Mouse (Mus musculus) stomach, embryonic 16.5 days (tissue): ENCODE measurements at regions not wholly inside any gene's neighbourhood (a gene's known extent, or its start where the extent isn't known, plus 50 kb on each side); places are given as distances from the start of the nearest gene placed in this dataset.

Experiments
- ATAC-seq: fragments of 200-750 bp; cut with Nextera tagmentation; 2 replicates; pipeline ENCODE4 v1.8.0; 2017; ENCODE audit warnings: moderate number of reproducible peaks, moderate TSS enrichment; ENCODE audit not compliant: insufficient read depth, low FRiP score
- H3K27ac ChIP-seq: fragments of 300-500 bp; sonication (generic); 2 replicates; pipeline ENCODE4 v1.5.1; 2014; ENCODE audit warnings: low read length
- H3K27me3 ChIP-seq: fragments of 300-500 bp; sonication (generic); 2 replicates; pipeline ENCODE4 v1.6.1; 2014; ENCODE audit warnings: low read length, control low read depth, mixed read lengths; ENCODE audit not compliant: control insufficient read depth, insufficient read depth
- H3K36me3 ChIP-seq: fragments of 300-500 bp; sonication (generic); 2 replicates; pipeline ENCODE4 v1.6.1; 2014; ENCODE audit warnings: low read length; ENCODE audit not compliant: control insufficient read depth, insufficient read depth
- H3K4me1 ChIP-seq: fragments of 300-500 bp; sonication (generic); 2 replicates; pipeline ENCODE4 v1.6.1; 2014; ENCODE audit warnings: low read length, control low read depth, mixed read lengths; ENCODE audit not compliant: control insufficient read depth, insufficient read depth
- H3K4me2 ChIP-seq: fragments of 300-500 bp; sonication (generic); 2 replicates; pipeline ENCODE4 v1.6.1; 2014; ENCODE audit warnings: low read depth, low read length, mixed read lengths
- H3K4me3 ChIP-seq: fragments of 300-500 bp; sonication (generic); replicated peaks from 2 replicates; pipeline ENCODE4 v1.5.1; 2014; ENCODE audit warnings: mild to moderate bottlenecking, low read length
- H3K9ac ChIP-seq: fragments of 300-500 bp; sonication (generic); 2 replicates; pipeline ENCODE4 v1.6.1; 2014; ENCODE audit warnings: low read length
- H3K9me3 ChIP-seq: fragments of 300-500 bp; sonication (generic); replicated peaks from 2 replicates; pipeline ENCODE4 v1.6.1; 2016; ENCODE audit warnings: low read length, control low read depth; ENCODE audit not compliant: control insufficient read depth
- WGBS: fragments of 180-500 bp; shearing (Covaris S2); extraction: QIAGEN DNeasy Blood & Tissue Kit; methylation state at CpG from one replicate; pipeline ENCODE4 v1.1.7; 2014; 5-methylcytosine and 5-hydroxymethylcytosine counted together

GRCm38 (mm10) chr9:57325962-57326361, 63.5 kb upstream of the 1700017B05Rik start:
- ATAC-seq, result no peak
- no peak overlapping the region for H3K27ac ChIP-seq
- no peaks in the 10 kb centered on the region for H3K9me3 ChIP-seq
- H3K36me3 ChIP-seq, result no peaks in the 10 kb centered on the region
- H3K27me3 ChIP-seq, result no peaks in the 10 kb centered on the region
- H3K4me1 ChIP-seq, result no peaks in the 10 kb centered on the region
- no peak overlapping the region for H3K9ac ChIP-seq
- no peak overlapping the region for H3K4me2 ChIP-seq
- H3K4me3 ChIP-seq, result no peak overlapping the region

- no peaks in the 10 kb centered on the region for H3K9me3 ChIP-seq
- no peaks in the 10 kb centered on the region for H3K27me3 ChIP-seq
- WGBS, result 67% methylated on average over 2 of the region's 2 CpGs
- H3K4me3 ChIP-seq, result no peak overlapping the region
- H3K4me2 ChIP-seq, result no peak overlapping the region
- ATAC-seq, result no peak
- no peaks in the 10 kb centered on the region for H3K4me1 ChIP-seq
- no peaks in the 10 kb centered on the region for H3K36me3 ChIP-seq
- no peak overlapping the region for H3K9ac ChIP-seq
- no peak overlapping the region for H3K27ac ChIP-seq
These were observed 56.6 kb upstream of the 1700017B05Rik start for GRCm38 (mm10) chr9:57319009-57319408.

DNA sequence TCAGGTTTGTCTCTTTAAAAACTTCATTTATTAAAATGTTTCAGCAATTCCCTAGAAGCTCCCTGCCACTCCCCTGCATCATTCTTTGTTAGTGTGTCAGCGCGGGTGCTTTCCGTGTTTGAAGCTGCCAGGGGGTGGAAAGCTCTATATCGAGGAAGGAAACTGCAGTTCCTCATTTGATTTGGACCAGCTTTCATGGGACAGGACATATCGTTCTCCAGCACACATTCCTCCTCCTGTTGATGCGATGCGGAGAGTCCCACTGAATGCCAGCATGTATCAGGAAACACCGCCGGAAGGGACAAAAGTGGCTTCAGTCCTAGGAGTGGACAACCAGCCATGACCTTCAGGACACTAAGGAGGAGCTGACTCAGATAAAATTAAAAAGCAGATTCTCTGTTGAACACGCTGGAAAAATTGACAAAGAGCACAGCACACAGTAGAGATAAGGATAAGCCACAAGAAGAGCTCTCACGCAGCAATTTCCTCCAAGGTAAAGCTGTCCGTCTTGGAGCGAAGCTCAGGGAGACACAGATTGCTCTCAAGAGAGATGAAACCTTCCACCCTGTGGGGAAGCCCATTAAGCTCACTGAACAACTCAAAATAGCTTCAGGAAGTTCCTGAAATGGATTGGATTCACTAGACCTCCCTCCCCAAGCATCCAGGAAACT, 55.3 kb upstream of the 1700017B05Rik start:
- Histone ChIP-seq H3K27ac (no peak overlapping the region), H3K9me3 (no peaks in the 10 kb centered on the region), H3K36me3 (no peaks in the 10 kb centered on the region), H3K4me1 (no peaks in the 10 kb centered on the region), H3K9ac (no peak overlapping the region), H3K27me3 (no peaks in the 10 kb centered on the region), H3K4me2 (no peak overlapping the region), H3K4me3 (no peak overlapping the region)
- no peak for ATAC-seq
- 68% methylated on average over 13 of the region's 13 CpGs for whole genome bisulfite sequencing

GRCm38 (mm10) chr9:57315032-57315660, 52.7 kb upstream of the 1700017B05Rik start:
- WGBS, result 68% methylated on average over 7 of the region's 7 CpGs
- Histone ChIP-seq H3K4me3 (no peak overlapping the region), H3K4me2 (no peak overlapping the region), H3K27me3 (no peaks in the 10 kb centered on the region), H3K9ac (no peak overlapping the region), H3K4me1 (no peaks in the 10 kb centered on the region), H3K27ac (no peak overlapping the region), H3K36me3 (no peaks in the 10 kb centered on the region), H3K9me3 (no peaks in the 10 kb centered on the region)
- ATAC-seq, result no peak

- Histone ChIP-seq H3K4me3 (no peak overlapping the region), H3K4me2 (no peak overlapping the region), H3K27me3 (no peaks in the 10 kb centered on the region), H3K36me3 (no peaks in the 10 kb centered on the region), H3K4me1 (no peaks in the 10 kb centered on the region), H3K27ac (no peak overlapping the region), H3K9me3 (no peaks in the 10 kb centered on the region), H3K9ac (no peak overlapping the region)
- WGBS, result 43% methylated on average over 5 of the region's 5 CpGs
- peak; percentile 44; the same call in 1 of the 2 replicates for ATAC-seq
These were observed 51.5 kb upstream of the 1700017B05Rik start for GRCm38 (mm10) chr9:57313876-57314275.

DNA sequence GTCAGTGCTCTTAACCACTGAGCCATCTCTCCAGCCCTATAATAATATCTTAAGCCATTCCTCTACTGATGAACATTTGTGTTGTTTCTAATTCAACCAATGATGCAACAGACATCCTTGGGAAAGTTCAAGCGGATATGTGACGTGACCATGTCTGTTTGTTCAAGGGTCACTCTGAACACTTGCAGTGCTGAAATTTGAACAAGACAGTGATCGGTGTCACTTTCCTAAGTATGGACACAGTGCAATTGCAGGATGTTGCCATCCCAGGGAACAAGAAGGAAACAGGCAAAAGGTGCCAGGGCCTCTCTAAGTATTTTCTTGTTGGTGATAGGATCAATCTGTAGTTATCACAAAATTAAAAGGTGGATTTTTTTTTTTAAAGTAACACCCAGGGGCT, 50.1 kb upstream of the 1700017B05Rik start:
- Histone ChIP-seq H3K27me3 (no peaks in the 10 kb centered on the region), H3K27ac (no peak overlapping the region), H3K9ac (no peak overlapping the region), H3K9me3 (no peaks in the 10 kb centered on the region), H3K4me3 (no peak overlapping the region), H3K36me3 (no peaks in the 10 kb centered on the region), H3K4me1 (no peaks in the 10 kb centered on the region), H3K4me2 (no peak overlapping the region)
- ATAC-seq, result no peak
- 92% methylated on average over 3 of the region's 3 CpGs for WGBS
